In genomic region chr19:53017248-53017647, GRCm38 (mm10) we compare ENCODE assay signal across 12 mouse cellular contexts. TPM values are rescaled to one million over a fixed set of nuclear protein-coding genes. Genes with fewer than 3 reads are reported as not detected.
DNase-seq lines count a peak whose midpoint lies in the region; ATAC-seq lines count a peak whose summit lies in the region.
"Had no signal": no experiment of that assay in that cellular context is flagged by ENCODE, and none has a peak within 500 bp of the region (broad histone marks: within the 10 kb centered on the region; RNA-seq: fewer than 3 reads in every experiment).

No protein-coding gene starts in this region.

- no peak overlapping the region for H3K4me2 ChIP-seq in heart, embryonic 12.5 days
- H3K4me2 ChIP-seq: forebrain, embryonic 15.5 days had no signal

- ATAC-seq in heart, embryonic 12.5 days (ENCODE audit: insufficient number of reproducible peaks, low FRiP score): no peak
- ATAC-seq in erythroblast, adult 5-6 weeks (replicated peaks; ENCODE audit: low FRiP score, poor library complexity, severe bottlenecking): no peak
- ATAC-seq: CD4-positive, CD25-positive, alpha-beta regulatory T cell, adult 4 months; forebrain, embryonic 15.5 days had no signal

- 58% methylated on average over 11 of the region's 11 CpGs for WGBS in heart, embryonic 12.5 days

- DNase-seq in lung, postnatal 10 days: peak; percentile 56
- no peak for DNase-seq in lung, postnatal 14 days
- peak; percentile 71 for DNase-seq in gastrocnemius, postnatal 25 days
- no peak for DNase-seq in urinary bladder, adult 2 months (ENCODE audit: low spot score)
- DNase-seq in embryo, embryonic 10.5 days (ENCODE audit: low spot score): no peak
- DNase-seq: adrenal gland, postnatal 14 days; kidney, postnatal 14 days had no signal

- H3K27me3 ChIP-seq in heart, embryonic 12.5 days (replicated peaks): no peaks in the 10 kb centered on the region
- H3K27me3 ChIP-seq: forebrain, embryonic 15.5 days had no signal

- peaks cover 29% of the 10 kb centered on the region for H3K36me3 ChIP-seq in heart, embryonic 12.5 days

- peaks cover 72% of the 10 kb centered on the region for H3K4me1 ChIP-seq in heart, embryonic 12.5 days (replicated peaks)

- no peaks in the 10 kb centered on the region for H3K9me3 ChIP-seq in heart, embryonic 12.5 days (replicated peaks)
- H3K9me3 ChIP-seq: forebrain, embryonic 15.5 days had no signal

- peak overlapping the region; percentile 62 for H3K27ac ChIP-seq in heart, embryonic 12.5 days (ENCODE audit: poor library complexity, severe bottlenecking)
- H3K27ac ChIP-seq: forebrain, embryonic 15.5 days; stomach, postnatal 0 days had no signal

- peak overlapping the region; percentile 38; the same call in 1 of the 2 replicates for H3K9ac ChIP-seq in heart, embryonic 12.5 days
- H3K9ac ChIP-seq: forebrain, embryonic 15.5 days had no signal

- H3K4me3 ChIP-seq in heart, embryonic 12.5 days: no peak overlapping the region
- H3K4me3 ChIP-seq: forebrain, embryonic 15.5 days had no signal

RNA-seq across cellular contexts. Expression of gene Xpnpep1, which starts 22.8 kb away (rescaled TPM):
- total RNA-seq in gastrocnemius, postnatal 25 days (2021): 10 to 100 TPM; 52.6 to 57.3 TPM
- 191 TPM in 2 replicates for polyA plus RNA-seq in heart, embryonic 12.5 days (2016; fragmentation: Nextera tagmentation; extraction: Ambion mirVana)
- polyA plus RNA-seq in urinary bladder, adult 2 months (2012; rRNA removed): 58.0 and 68.6 TPM in 2 replicates
- 17.1 and 32.0 TPM in 2 replicates for total RNA-seq in erythroblast, adult 5-6 weeks (2015; ENCODE audit: low replicate concordance)
- total RNA-seq in erythroblast, adult 5-6 weeks (2017; ENCODE audit: low replicate concordance): 21.7 and 28.4 TPM in 2 replicates

Comparison
In these comparisons a context has a peak if more than half of its experiments do, and no peak if none do; other contexts are left out.
1. DNase-seq: peak in lung, postnatal 10 days (single experiment) and gastrocnemius, postnatal 25 days (single experiment); none in lung, postnatal 14 days (single experiment), urinary bladder, adult 2 months (single experiment) and embryo, embryonic 10.5 days (single experiment).